Comparison of ENCODE assay signal across 9 mouse cellular contexts in the genomic region with DNA sequence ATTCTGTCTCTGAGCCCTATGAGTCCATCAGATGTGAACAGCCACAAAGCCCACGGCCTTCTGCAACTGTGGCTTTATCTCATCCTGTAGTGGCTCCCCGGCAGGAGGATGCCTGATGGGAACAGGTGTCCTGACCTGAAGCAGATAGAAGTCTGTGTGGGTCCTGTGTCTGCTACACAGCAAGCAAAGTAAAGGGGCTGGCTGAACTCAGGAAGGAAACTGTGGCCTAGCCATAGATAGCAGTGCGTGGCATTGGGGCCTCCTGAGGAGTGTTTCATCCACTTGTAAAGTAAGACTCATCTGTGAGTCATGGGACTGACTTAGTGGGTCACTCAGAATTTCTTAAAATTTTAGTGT. TPM values are rescaled to one million over a fixed set of nuclear protein-coding genes. Genes with fewer than 3 reads are reported as not detected.
DNase-seq lines count a peak whose midpoint lies in the region; ATAC-seq and TF ChIP-seq lines count a peak whose summit lies in the region.
"Had no signal": no experiment of that assay in that cellular context is flagged by ENCODE, and none has a peak within 500 bp of the region (broad histone marks: within the 10 kb centered on the region; RNA-seq: fewer than 3 reads in every experiment).

No protein-coding gene starts in this region.

- H3K9me3 ChIP-seq in liver, embryonic 12.5 days (replicated peaks): no peaks in the 10 kb centered on the region
- H3K9me3 ChIP-seq in stomach, embryonic 16.5 days (replicated peaks; ENCODE audit: control insufficient read depth, low read length): no peaks in the 10 kb centered on the region
- H3K9me3 ChIP-seq in forebrain, embryonic 13.5 days (replicated peaks): no peaks in the 10 kb centered on the region
- no peaks in the 10 kb centered on the region for H3K9me3 ChIP-seq in forebrain, embryonic 16.5 days (ENCODE audit: control insufficient read depth, low read length)
- H3K9me3 ChIP-seq: limb, embryonic 12.5 days had no signal

- H3K27ac ChIP-seq in left cerebral cortex, adult 2 months: peak overlapping the region; percentile 60
- peak overlapping the region; percentile 98 for H3K27ac ChIP-seq in bone marrow macrophage, adult 2 months (ENCODE audit: insufficient read depth, low read depth, low read length)
- H3K27ac ChIP-seq in liver, embryonic 12.5 days: peak overlapping the region; percentile 77
- peak overlapping the region; percentile 88 for H3K27ac ChIP-seq in stomach, embryonic 16.5 days (ENCODE audit: low read length)
- no peak overlapping the region for H3K27ac ChIP-seq in forebrain, embryonic 13.5 days
- H3K27ac ChIP-seq in forebrain, embryonic 16.5 days (ENCODE audit: low read length): no peak overlapping the region
- H3K27ac ChIP-seq: limb, embryonic 12.5 days had no signal

- H3K4me2 ChIP-seq in liver, embryonic 12.5 days: peak overlapping the region; percentile 23; the same call in 1 of the 2 replicates
- H3K4me2 ChIP-seq in stomach, embryonic 16.5 days (ENCODE audit: low read depth, low read length): no peak overlapping the region
- H3K4me2 ChIP-seq in forebrain, embryonic 13.5 days: no peak overlapping the region
- H3K4me2 ChIP-seq in forebrain, embryonic 16.5 days (ENCODE audit: low read length): no peak overlapping the region
- H3K4me2 ChIP-seq: limb, embryonic 12.5 days had no signal

- intact Hi-C loops in left cerebral cortex, adult 2 months (cut with DNase I): no loop called here

- no peak for TF ChIP-seq POLR2A in bone marrow macrophage, adult 2 months (IDR thresholded peaks at IDR 0.05; ENCODE audit: borderline replicate concordance, low read depth, low read length)

- H3K9ac ChIP-seq in liver, embryonic 12.5 days: no peak overlapping the region
- no peak overlapping the region for H3K9ac ChIP-seq in stomach, embryonic 16.5 days (ENCODE audit: low read length)
- H3K9ac ChIP-seq in forebrain, embryonic 13.5 days: no peak overlapping the region
- no peak overlapping the region for H3K9ac ChIP-seq in forebrain, embryonic 16.5 days (replicated peaks; ENCODE audit: low read depth, low read length)

- H3K27me3 ChIP-seq in liver, embryonic 12.5 days (replicated peaks): no peaks in the 10 kb centered on the region
- no peaks in the 10 kb centered on the region for H3K27me3 ChIP-seq in stomach, embryonic 16.5 days (ENCODE audit: control insufficient read depth, insufficient read depth, low read length)
- no peaks in the 10 kb centered on the region for H3K27me3 ChIP-seq in forebrain, embryonic 13.5 days
- no peaks in the 10 kb centered on the region for H3K27me3 ChIP-seq in forebrain, embryonic 16.5 days (replicated peaks; ENCODE audit: control insufficient read depth, insufficient read depth, low read length)
- H3K27me3 ChIP-seq: limb, embryonic 12.5 days had no signal

- 5% methylated on average over 3 of the region's 3 CpGs for WGBS in liver, embryonic 12.5 days (ENCODE audit: insufficient replicate concordance)
- 71% methylated on average over 3 of the region's 3 CpGs for WGBS in stomach, embryonic 16.5 days
- 82% methylated on average over 3 of the region's 3 CpGs for WGBS in forebrain, embryonic 13.5 days
- WGBS in forebrain, embryonic 16.5 days: 89% methylated on average over 3 of the region's 3 CpGs

- ATAC-seq in liver, embryonic 12.5 days: peak; percentile 18; the same call in 1 of the 2 replicates
- ATAC-seq in stomach, embryonic 16.5 days (ENCODE audit: insufficient read depth, low FRiP score): no peak
- no peak for ATAC-seq in forebrain, embryonic 13.5 days
- ATAC-seq in forebrain, embryonic 16.5 days: no peak

- no peak overlapping the region for H3K4me3 ChIP-seq in left cerebral cortex, adult 2 months
- no peak overlapping the region for H3K4me3 ChIP-seq in bone marrow macrophage, adult 2 months (ENCODE audit: insufficient read depth, low read length)
- H3K4me3 ChIP-seq in liver, embryonic 12.5 days: no peak overlapping the region
- H3K4me3 ChIP-seq in stomach, embryonic 16.5 days (replicated peaks; ENCODE audit: low read length): no peak overlapping the region
- H3K4me3 ChIP-seq in forebrain, embryonic 13.5 days: no peak overlapping the region
- H3K4me3 ChIP-seq in forebrain, embryonic 16.5 days (replicated peaks; ENCODE audit: low read length): no peak overlapping the region
- H3K4me3 ChIP-seq: limb, embryonic 12.5 days had no signal

- H3K4me1 ChIP-seq in bone marrow macrophage, adult 2 months (ENCODE audit: control insufficient read depth, insufficient read depth, low read length): peaks cover 55% of the 10 kb centered on the region
- peaks cover 93% of the 10 kb centered on the region for H3K4me1 ChIP-seq in liver, embryonic 12.5 days
- peaks cover 59% of the 10 kb centered on the region for H3K4me1 ChIP-seq in stomach, embryonic 16.5 days (ENCODE audit: control insufficient read depth, insufficient read depth, low read length)
- peaks cover 58% of the 10 kb centered on the region for H3K4me1 ChIP-seq in forebrain, embryonic 13.5 days
- H3K4me1 ChIP-seq in forebrain, embryonic 16.5 days (replicated peaks; ENCODE audit: control insufficient read depth, insufficient read depth, low read length): peaks cover 21% of the 10 kb centered on the region

- TF ChIP-seq CTCF in left cerebral cortex, adult 2 months (IDR thresholded peaks at IDR 0.05): no peak
- TF ChIP-seq CTCF in bone marrow macrophage, adult 2 months (IDR thresholded peaks at IDR 0.05; ENCODE audit: low read depth, low read length): no peak

- DNase-seq in left cerebral cortex, adult 2 months (ENCODE audit: extremely low spot score in 1 of 2, low spot score in 2 of 2): no peak
- no peak for DNase-seq in left cerebral cortex, adult 11 months (ENCODE audit: low spot score)
- DNase-seq in right cerebral cortex, postnatal 10 days (ENCODE audit: low spot score in 2 of 2): no peak

- H3K36me3 ChIP-seq in liver, embryonic 12.5 days: no peaks in the 10 kb centered on the region
- no peaks in the 10 kb centered on the region for H3K36me3 ChIP-seq in stomach, embryonic 16.5 days (ENCODE audit: control insufficient read depth, insufficient read depth, low read length)
- H3K36me3 ChIP-seq in forebrain, embryonic 13.5 days (ENCODE audit: poor library complexity, severe bottlenecking): no peaks in the 10 kb centered on the region
- H3K36me3 ChIP-seq in forebrain, embryonic 16.5 days (ENCODE audit: control insufficient read depth, insufficient read depth): no peaks in the 10 kb centered on the region
- H3K36me3 ChIP-seq: limb, embryonic 12.5 days had no signal

RNA-seq across cellular contexts. Expression of gene Irf2bpl, which starts 50.2 kb away (rescaled TPM):
- 10 to 100 TPM; 74.3 to 80.8 TPM for total RNA-seq in left cerebral cortex, adult 2 months (2021)
- 11.4 and 12.0 TPM in 2 replicates for polyA plus RNA-seq in bone marrow macrophage, adult 2 months (2012; ENCODE audit: insufficient read depth, insufficient read length, missing spikeins)
- 6.7 and 7.7 TPM in 2 replicates for polyA plus RNA-seq in liver, embryonic 12.5 days (2016; fragmentation: Nextera tagmentation; extraction: Ambion mirVana)
- polyA plus RNA-seq in stomach, embryonic 16.5 days (2015; fragmentation: Nextera tagmentation; extraction: Ambion mirVana): 10.1 and 11.7 TPM in 2 replicates
- 54.2 and 54.8 TPM in 2 replicates for polyA plus RNA-seq in forebrain, embryonic 13.5 days (2015; fragmentation: Nextera tagmentation; extraction: Ambion mirVana)
- polyA plus RNA-seq in forebrain, embryonic 16.5 days (2015; fragmentation: Nextera tagmentation; extraction: Ambion mirVana): 67.0 and 74.0 TPM in 2 replicates

Comparison
In these comparisons a context has a peak if more than half of its experiments do, and no peak if none do; other contexts are left out.
1. H3K27ac ChIP-seq: peak in left cerebral cortex, adult 2 months (single experiment), bone marrow macrophage, adult 2 months (single experiment), liver, embryonic 12.5 days (single experiment) and stomach, embryonic 16.5 days (single experiment); none in forebrain, embryonic 13.5 days (single experiment) and forebrain, embryonic 16.5 days (single experiment).